Mouse (Mus musculus) urinary bladder, postnatal 10 days (tissue): ENCODE data around the gene Lcmt1.

ENCODE experiments used
- DNase-seq: peaks from one replicate; pipeline ENCODE4 v3.0.0; 2022; ENCODE audit warnings: low spot score

The Lcmt1 gene

GRCm38 (mm10) chr7:123458309-123458708 is 88.7 kb downstream of the Lcmt1 start:
- DNase-seq, result no peak

GRCm38 (mm10) chr7:123459247-123459646 is 89.7 kb downstream of the Lcmt1 start:
- no peak for DNase-seq

- no peak for DNase-seq
Observed at GRCm38 (mm10) chr7:123461316-123461715, 91.7 kb downstream of the Lcmt1 start.

- no peak for DNase-seq
Observed at GRCm38 (mm10) chr7:123462070-123462501, 92.5 kb downstream of the Lcmt1 start, which contains the start of gene Aqp8. Gene Aqp8, plus strand, starts transcription at chr7:123462291.

GRCm38 (mm10) chr7:123463569-123463968 is 94.0 kb downstream of the Lcmt1 start:
- DNase-seq, result no peak

- peak; percentile 36 for DNase-seq
Observed at GRCm38 (mm10) chr7:123465692-123466387, 96.3 kb downstream of the Lcmt1 start.

GRCm38 (mm10) chr7:123467961-123468360 is 98.4 kb downstream of the Lcmt1 start:
- no peak for DNase-seq
